Mouse (Mus musculus) myocyte (in vitro differentiated cells): Measurements from ENCODE around the gene Ube2e1.

Experiments
- E2F4 ChIP-seq: IDR thresholded peaks from one replicate; pipeline ENCODE4 v1.6.1; 2011; ENCODE audit warnings: mild to moderate bottlenecking, control low read depth, moderate library complexity; ENCODE audit not compliant: insufficient read depth
- MAX ChIP-seq: IDR thresholded peaks from one replicate; pipeline ENCODE4 v1.6.1; 2011; ENCODE audit warnings: low read depth, mild to moderate bottlenecking, control low read depth
- MYOD1 ChIP-seq, 3 experiments: IDR thresholded peaks; one replicate each; pipeline ENCODE4 v1.6.1; 2011; ENCODE audit warnings: control low read depth in 2 of 3, low read depth in 2 of 3, mild to moderate bottlenecking in 2 of 3, moderate library complexity in 1 of 3; ENCODE audit not compliant: insufficient read length in 2 of 3, control insufficient read depth in 1 of 3
- POLR2A ChIP-seq: IDR thresholded peaks from one replicate; pipeline ENCODE4 v1.6.1; 2011; ENCODE audit warnings: low read depth, mild to moderate bottlenecking, control low read depth, moderate library complexity; ENCODE audit not compliant: insufficient read length
- POLR2AphosphoS2 ChIP-seq: IDR thresholded peaks from one replicate; pipeline ENCODE4 v1.6.1; 2011; ENCODE audit warnings: low read depth, control low read depth; ENCODE audit not compliant: insufficient read length
- SRF ChIP-seq: IDR thresholded peaks from one replicate; pipeline ENCODE4 v1.6.1; 2011; ENCODE audit warnings: low read depth; ENCODE audit not compliant: control insufficient read depth, insufficient read length
- TCF12 ChIP-seq: IDR thresholded peaks from one replicate; pipeline ENCODE4 v1.6.1; 2011; ENCODE audit warnings: mild to moderate bottlenecking, control low read depth; ENCODE audit not compliant: poor library complexity, insufficient read depth, severe bottlenecking
- TCF3 ChIP-seq: IDR thresholded peaks from one replicate; pipeline ENCODE4 v1.6.1; 2011; ENCODE audit warnings: low read depth, control low read depth; ENCODE audit not compliant: insufficient read length
- USF1 ChIP-seq: IDR thresholded peaks from one replicate; pipeline ENCODE4 v1.6.1; 2011; ENCODE audit warnings: low read depth, mild to moderate bottlenecking, control low read depth, moderate library complexity

DNA sequence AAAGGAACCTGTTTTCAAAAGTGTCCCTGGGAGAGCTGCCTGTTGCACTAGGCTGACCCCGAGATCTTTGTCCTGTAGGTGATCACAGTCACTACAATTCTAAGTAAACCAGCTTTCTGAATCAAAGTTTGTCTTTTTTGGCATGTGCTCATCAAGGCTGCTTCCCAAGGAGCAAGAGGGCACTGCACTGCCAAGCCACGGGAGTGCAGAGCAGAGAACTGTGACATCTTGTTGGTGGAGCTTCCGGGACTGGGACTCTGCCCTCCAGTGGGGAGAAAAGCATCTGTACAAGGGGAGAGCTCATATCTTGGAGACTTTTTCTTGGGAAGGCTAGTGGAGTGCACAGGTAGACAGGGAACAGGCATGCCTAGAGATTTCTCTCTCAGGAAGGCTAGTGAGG lies 21.9 kb upstream of the Ube2e1 start:
- no peak for TF ChIP-seq POLR2AphosphoS2
- TF ChIP-seq POLR2A: no peak
- TF ChIP-seq MAX: no peak
- TF ChIP-seq TCF12: no peak
- TF ChIP-seq USF1: no peak
- no peak for TF ChIP-seq E2F4
- TF ChIP-seq MYOD1 (IDR thresholded peaks at IDR 0.05; ENCODE audit: control insufficient read depth in 1 of 3, insufficient read length in 2 of 3, low read depth in 2 of 3): no peak
- TF ChIP-seq TCF3: no peak
- no peak for TF ChIP-seq SRF
